Mouse (Mus musculus) cerebellum, adult 2 months (tissue): ENCODE results near the gene S1pr5. TPM values are rescaled to one million over a fixed set of nuclear protein-coding genes. Genes with fewer than 3 reads are reported as not detected.
"Not testable (repeated sequence)": the region's sequence is repeated elsewhere in the genome, so short reads cannot be mapped to it uniquely, and the experiment has no call there.

ENCODE experiments used
- DNase-seq, 2 experiments: peaks; one replicate each; pipeline ENCODE4 v3.0.0; 2021
- H3K27ac ChIP-seq: fragments of 200-500 bp; 2 replicates; pipeline ENCODE4 v1.5.1; 2012; ENCODE audit warnings: low read length, control low read depth, inconsistent platforms; ENCODE audit not compliant: insufficient read depth
- H3K27me3 ChIP-seq: fragments of 200-500 bp; 2 replicates; pipeline ENCODE4 v1.6.1; 2012; ENCODE audit warnings: inconsistent platforms, mild to moderate bottlenecking, low read length, moderate library complexity; ENCODE audit not compliant: control insufficient read depth, insufficient read depth
- H3K4me1 ChIP-seq: fragments of 200-500 bp; 2 replicates; pipeline ENCODE4 v1.6.1; 2011; ENCODE audit warnings: low read length; ENCODE audit not compliant: control insufficient read depth, insufficient read depth
- H3K4me3 ChIP-seq: fragments of 200-500 bp; replicated peaks from 2 replicates; pipeline ENCODE3; 2011; ENCODE audit warnings: mild to moderate bottlenecking, low read depth, low read length, control low read depth; ENCODE audit not compliant: insufficient read depth
- CTCF ChIP-seq: fragments of 200-500 bp; IDR thresholded peaks from 2 replicates; pipeline ENCODE4 v1.5.1; 2011; ENCODE audit warnings: low read depth, mild to moderate bottlenecking, control low read depth, low read length, moderate library complexity, borderline replicate concordance; ENCODE audit not compliant: insufficient read depth
- POLR2A ChIP-seq: fragments of 200-500 bp; IDR thresholded peaks from 2 replicates; pipeline ENCODE4 v1.6.1; 2011; ENCODE audit warnings: low read length, control low read depth, borderline replicate concordance; ENCODE audit not compliant: insufficient read depth
- WGBS: fragments of 180-500 bp; shearing (Covaris S2); methylation state at CpG from one replicate; pipeline ENCODE4 v1.1.7; 2018; 5-methylcytosine and 5-hydroxymethylcytosine counted together
- polyA plus RNA-seq: library from polyadenylated mRNA; depleted of rRNA; stranded (reverse); fragments of >200 nt; gene quantifications from 2 replicates; pipeline ENCODE4 v1.2.3, GENCODE M21; 2012; rRNA removed

The S1pr5 gene
- polyA plus RNA-seq = 40.8 and 44.6 TPM in 2 replicates

DNA sequence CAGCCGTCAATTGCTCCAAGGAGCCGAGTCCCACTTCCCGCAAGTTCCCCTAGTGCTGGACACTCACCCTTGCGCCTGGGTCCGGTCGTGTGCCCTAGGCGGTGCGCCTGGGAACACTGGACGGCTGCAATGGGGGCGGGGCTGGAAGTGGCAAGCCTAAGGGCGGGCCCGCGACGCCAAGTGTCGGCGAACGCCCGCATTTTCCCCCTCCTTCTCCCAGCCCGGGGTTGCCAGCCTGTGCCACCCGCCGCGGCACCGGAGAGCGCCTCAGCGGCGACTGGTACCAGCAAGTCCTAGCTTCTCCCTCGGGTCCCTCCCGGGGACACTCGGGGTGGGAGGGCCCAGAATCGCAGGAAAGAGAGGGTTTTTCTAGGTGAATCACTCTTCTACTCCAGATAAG is at the start of gene S1pr5:
S1pr5 (minus strand) TSS at position 118 of the 400 bp plus-strand sequence.
- Histone ChIP-seq H3K4me1 (peaks cover 4% of the 10 kb centered on the region; the same call in 1 of the 2 replicates), H3K4me3 (no peak within 1 kb of the TSS), H3K27me3 (no peaks in the 10 kb centered on the region; the same call in 1 of the 2 replicates), H3K27ac (peak within 1 kb of the TSS; percentile 64; the same call in 1 of the 2 replicates)
- WGBS = 8% methylated on average over 30 of the region's 30 CpGs
- peak in 1 of 2 experiments; percentile 42 for DNase-seq
- TF ChIP-seq CTCF = no peak
- TF ChIP-seq POLR2A = no peak

DNA sequence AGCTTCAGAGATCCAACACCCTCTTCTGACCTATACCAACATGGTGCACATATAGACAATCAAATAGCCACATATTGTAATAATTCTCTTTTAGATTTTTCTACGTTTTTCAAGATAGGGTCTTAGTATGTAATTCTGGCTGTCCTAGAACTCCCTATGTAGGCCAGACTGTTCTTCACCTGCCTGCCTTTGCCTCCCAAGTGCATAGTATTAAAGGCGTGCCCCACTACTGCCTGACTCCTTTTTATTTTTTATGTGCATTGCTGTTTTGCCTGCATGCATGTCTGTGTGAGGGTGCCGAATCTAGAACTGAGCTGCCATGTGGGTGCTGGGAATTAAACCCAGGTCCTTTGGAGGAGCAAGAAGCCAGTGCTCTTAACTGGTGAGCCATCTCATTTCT is 44.0 kb upstream of the S1pr5 start:
- no peak overlapping the region for H3K27ac ChIP-seq
- no peak overlapping the region for H3K4me3 ChIP-seq
- no peak for DNase-seq
- H3K27me3 ChIP-seq = no peaks in the 10 kb centered on the region
- H3K4me1 ChIP-seq = peaks cover 8% of the 10 kb centered on the region
- WGBS = 94% methylated on average over 3 of the region's 3 CpGs
- TF ChIP-seq POLR2A = no peak
- TF ChIP-seq CTCF = no peak

GRCm38 (mm10) chr9:21291868-21292267 is 43.6 kb upstream of the S1pr5 start:
- H3K27me3 ChIP-seq, H3K4me1 ChIP-seq, H3K4me3 ChIP-seq, H3K27ac ChIP-seq, DNase-seq: not testable (repeated sequence)
- 17% methylated on average over 7 of the region's 7 CpGs for WGBS

- H3K4me3 ChIP-seq = peak within 1 kb of the TSS; percentile 85
- peaks cover 14% of the 10 kb centered on the region for H3K4me1 ChIP-seq
- TF ChIP-seq POLR2A (peak; percentile 58; the same call in 1 of the 2 replicates), CTCF (no peak)
- H3K27ac ChIP-seq = peak within 1 kb of the TSS; percentile 82
- WGBS = under 1% methylated on average over 49 of the region's 51 CpGs
- peak; percentile 100 for DNase-seq
- no peaks in the 10 kb centered on the region for H3K27me3 ChIP-seq
These were observed 43.0 kb upstream of the S1pr5 start, which contains the start of gene Cdkn2d for GRCm38 (mm10) chr9:21291022-21291787. TSS of gene Cdkn2d (minus strand) at chr9:21291407.

GRCm38 (mm10) chr9:21290589-21290988 is 42.3 kb upstream of the S1pr5 start:
- Histone ChIP-seq H3K4me3 (peak overlapping the region; percentile 85), H3K27me3 (no peaks in the 10 kb centered on the region), H3K4me1 (peaks cover 14% of the 10 kb centered on the region), H3K27ac (peak overlapping the region; percentile 82)
- WGBS = under 1% methylated on average over 20 of the region's 20 CpGs
- DNase-seq = peak in 1 of 2 experiments; percentile 69
- TF ChIP-seq POLR2A (no peak), CTCF (no peak)

- no peak for DNase-seq
- Histone ChIP-seq H3K4me3 (no peak overlapping the region), H3K4me1 (peaks cover 14% of the 10 kb centered on the region), H3K27ac (no peak overlapping the region), H3K27me3 (no peaks in the 10 kb centered on the region)
- TF ChIP-seq POLR2A (no peak), CTCF (no peak)
- 79% methylated on average over 2 of the region's 2 CpGs for WGBS
These were observed 41.1 kb upstream of the S1pr5 start for GRCm38 (mm10) chr9:21289337-21289671.

- Histone ChIP-seq H3K27me3 (no peaks in the 10 kb centered on the region), H3K27ac (peak overlapping the region; percentile 64; the same call in 1 of the 2 replicates), H3K4me3 (peak overlapping the region; percentile 65), H3K4me1 (peaks cover 14% of the 10 kb centered on the region)
- DNase-seq = no peak
- WGBS = 69% methylated on average over 13 of the region's 13 CpGs
- TF ChIP-seq CTCF = no peak
- TF ChIP-seq POLR2A = no peak
These were observed 40.4 kb upstream of the S1pr5 start for GRCm38 (mm10) chr9:21288404-21289336.
